Mouse (Mus musculus) ES-Bruce4 (cell line): ENCODE results near the gene 4930558K02Rik. TPM values are rescaled to one million over a fixed set of nuclear protein-coding genes. Genes with fewer than 3 reads are reported as not detected.

Experiments used
- H3K27ac ChIP-seq: 2 replicates; pipeline ENCODE4 v1.5.1; 2012; ENCODE audit warnings: low read length, inconsistent platforms; ENCODE audit not compliant: insufficient read depth
- H3K27me3 ChIP-seq: 2 replicates; pipeline ENCODE4 v1.6.1; 2012; ENCODE audit warnings: mild to moderate bottlenecking, low read length, inconsistent platforms; ENCODE audit not compliant: control insufficient read depth, poor library complexity, insufficient read depth, severe bottlenecking
- H3K36me3 ChIP-seq: 2 replicates; pipeline ENCODE4 v1.6.1; 2012; ENCODE audit warnings: inconsistent platforms, mild to moderate bottlenecking, low read length, moderate library complexity; ENCODE audit not compliant: control insufficient read depth, poor library complexity, insufficient read depth, severe bottlenecking
- H3K4me1 ChIP-seq: one replicate; pipeline ENCODE4 v1.8.1; 2011; ENCODE audit warnings: low read length; ENCODE audit not compliant: control insufficient read depth, insufficient read depth
- H3K4me3 ChIP-seq: 2 replicates; pipeline ENCODE4 v1.5.1; 2011; ENCODE audit warnings: low read depth, mild to moderate bottlenecking, low read length
- H3K9ac ChIP-seq: 2 replicates; pipeline ENCODE4 v1.6.1; 2012; ENCODE audit warnings: low read depth, mild to moderate bottlenecking, inconsistent platforms; ENCODE audit not compliant: poor library complexity, severe bottlenecking
- H3K9me3 ChIP-seq: replicated peaks from 2 replicates; pipeline ENCODE4 v1.6.1; 2012; ENCODE audit warnings: mild to moderate bottlenecking, low read length, inconsistent platforms; ENCODE audit not compliant: control insufficient read depth, poor library complexity, insufficient read depth, severe bottlenecking
- CTCF ChIP-seq: IDR thresholded peaks from one replicate; pipeline ENCODE4 v1.8.1; 2011; ENCODE audit warnings: low read depth, low read length
- EP300 ChIP-seq: IDR thresholded peaks from 2 replicates; pipeline ENCODE4 v1.6.1; 2011; ENCODE audit warnings: low read depth, low read length; ENCODE audit not compliant: insufficient read depth
- POLR2A ChIP-seq: IDR thresholded peaks from one replicate; pipeline ENCODE4 v1.8.1; 2011; ENCODE audit warnings: low read length; ENCODE audit not compliant: insufficient read depth
- polyA plus RNA-seq: library from polyadenylated mRNA; stranded (reverse); fragments of >200 nt; gene quantifications from 2 replicates; pipeline ENCODE4 v1.2.4, GENCODE M21; 2011; ENCODE audit warnings: low read depth; ENCODE audit not compliant: missing spikeins, insufficient read depth, insufficient read length

The 4930558K02Rik gene
- not detected in 2 replicates for polyA plus RNA-seq

DNA sequence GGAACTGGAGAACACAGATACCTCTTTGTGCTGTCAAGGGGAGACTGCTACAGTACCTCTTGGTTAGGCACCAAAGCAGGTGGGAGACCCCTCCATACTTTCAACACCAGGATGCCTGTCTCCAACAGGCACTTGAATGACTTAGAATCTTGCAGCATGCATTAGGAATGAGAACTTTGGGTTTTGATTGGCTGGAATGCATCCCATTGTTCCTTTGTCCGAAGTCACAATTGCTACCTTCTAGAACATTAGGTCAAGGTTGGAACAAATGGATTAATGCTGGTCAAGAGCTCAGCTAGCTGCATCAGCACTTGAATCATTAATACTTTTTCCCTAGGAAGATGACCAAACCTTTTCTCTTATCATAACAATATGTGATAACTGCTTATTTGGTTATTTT, at the start of gene 4930558K02Rik:
Gene 4930558K02Rik, minus strand, starts transcription at position 101 of the 400 bp plus-strand sequence.
- Histone ChIP-seq H3K36me3 (no peaks in the 10 kb centered on the region), H3K27me3 (no peaks in the 10 kb centered on the region), H3K9me3 (no peaks in the 10 kb centered on the region), H3K9ac (no peak within 1 kb of the TSS), H3K4me3 (no peak within 1 kb of the TSS), H3K27ac (no peak within 1 kb of the TSS), H3K4me1 (no peaks in the 10 kb centered on the region)
- no peak for TF ChIP-seq EP300
- no peak for TF ChIP-seq POLR2A
- TF ChIP-seq CTCF: no peak

DNA sequence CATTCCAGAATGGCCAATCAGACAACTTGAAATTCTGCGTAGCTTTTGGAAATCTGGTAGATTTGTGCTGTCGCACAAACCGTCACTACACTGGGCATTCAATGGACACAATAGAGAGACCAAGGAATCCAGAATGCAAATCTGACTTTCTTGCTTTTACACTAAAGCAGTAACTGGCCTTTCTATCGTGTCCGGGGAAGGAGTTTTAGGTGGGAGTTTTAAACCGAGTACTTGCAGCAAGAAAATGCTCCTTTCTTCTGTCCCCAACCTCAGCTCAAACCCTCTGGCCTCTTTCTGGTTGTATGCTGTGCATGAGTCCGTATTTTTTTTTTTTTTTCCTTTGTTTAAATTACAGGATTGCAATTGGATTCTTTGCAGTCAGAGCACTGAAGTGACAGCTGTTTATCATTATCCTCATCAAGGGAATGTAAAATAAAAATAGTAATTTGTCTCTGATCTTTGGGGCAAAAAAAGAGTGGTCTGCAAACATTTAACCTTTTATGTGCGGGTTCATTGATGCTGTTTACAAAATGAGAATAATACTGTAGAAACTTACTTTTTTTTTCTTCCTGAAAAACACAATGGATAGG, 44.3 kb upstream of the 4930558K02Rik start:
- H3K9ac ChIP-seq: no peak overlapping the region
- no peaks in the 10 kb centered on the region for H3K27me3 ChIP-seq
- H3K9me3 ChIP-seq: no peaks in the 10 kb centered on the region
- peaks cover 2% of the 10 kb centered on the region for H3K4me1 ChIP-seq
- TF ChIP-seq CTCF (no peak), POLR2A (no peak), EP300 (no peak)
- no peak overlapping the region for H3K27ac ChIP-seq
- H3K36me3 ChIP-seq: no peaks in the 10 kb centered on the region
- H3K4me3 ChIP-seq: no peak overlapping the region

DNA sequence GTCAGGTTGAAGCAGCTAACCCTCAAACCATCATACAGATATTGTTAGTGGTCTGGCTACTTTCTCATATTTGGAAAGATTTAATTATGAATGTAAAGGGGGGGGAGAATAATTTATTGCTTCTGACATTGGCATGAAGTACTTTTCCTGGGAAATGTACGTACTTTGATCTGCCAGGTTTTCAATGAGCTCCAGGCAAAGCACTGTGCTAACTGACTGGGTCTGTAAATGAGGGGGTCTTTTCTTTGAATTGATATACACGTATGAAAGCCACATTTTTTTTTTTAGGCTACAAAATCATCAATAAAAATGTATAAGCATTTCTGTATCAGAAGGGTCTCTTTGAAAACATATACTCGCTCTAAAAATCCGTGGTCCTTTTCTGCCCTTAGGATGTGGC, 41.3 kb upstream of the 4930558K02Rik start:
- Histone ChIP-seq H3K27me3 (no peaks in the 10 kb centered on the region), H3K4me3 (no peak overlapping the region), H3K36me3 (no peaks in the 10 kb centered on the region), H3K9me3 (no peaks in the 10 kb centered on the region), H3K4me1 (no peaks in the 10 kb centered on the region), H3K27ac (no peak overlapping the region), H3K9ac (no peak overlapping the region)
- TF ChIP-seq POLR2A: no peak
- no peak for TF ChIP-seq CTCF
- TF ChIP-seq EP300: no peak

DNA sequence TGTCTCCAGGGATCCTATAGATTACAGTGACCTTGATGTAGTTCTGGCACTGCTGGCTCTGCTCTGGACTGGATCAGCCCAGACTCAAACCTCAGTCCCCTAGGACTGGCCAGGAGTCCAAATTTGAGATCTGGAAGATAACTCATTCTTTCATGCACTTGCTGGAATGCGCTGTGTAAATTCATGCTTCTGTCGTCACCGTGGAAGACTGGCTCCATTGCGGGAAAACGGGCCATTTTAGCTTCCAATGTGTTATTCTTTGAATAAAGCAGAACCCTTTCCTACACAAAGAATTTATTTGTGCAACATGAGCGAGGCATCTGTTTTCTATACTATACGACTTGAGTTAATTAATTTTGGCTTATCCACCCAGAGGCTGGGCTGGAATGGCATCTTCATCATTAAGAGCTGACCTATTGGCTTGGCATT, 40.9 kb upstream of the 4930558K02Rik start:
- Histone ChIP-seq H3K4me1 (no peaks in the 10 kb centered on the region), H3K27ac (no peak overlapping the region), H3K36me3 (no peaks in the 10 kb centered on the region), H3K9ac (no peak overlapping the region), H3K27me3 (no peaks in the 10 kb centered on the region), H3K4me3 (no peak overlapping the region), H3K9me3 (no peaks in the 10 kb centered on the region)
- no peak for TF ChIP-seq CTCF
- no peak for TF ChIP-seq POLR2A
- TF ChIP-seq EP300: no peak

DNA sequence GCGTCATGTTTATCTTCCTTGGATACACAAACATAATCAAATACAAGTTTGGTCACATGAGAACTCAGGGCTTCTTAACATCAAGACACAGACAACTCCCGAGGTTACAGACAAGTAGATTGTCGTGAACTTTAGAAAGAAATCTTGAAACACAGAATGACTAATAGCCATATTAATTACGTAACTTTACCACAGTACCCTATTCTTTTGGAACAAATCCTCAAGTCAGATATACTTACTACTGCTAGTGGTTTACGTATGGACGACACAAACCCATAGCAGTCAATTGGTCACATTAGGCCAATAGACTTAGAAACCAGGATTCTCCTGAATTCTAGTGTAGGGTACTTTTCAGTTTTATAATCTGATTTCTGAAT, 39.2 kb upstream of the 4930558K02Rik start:
- Histone ChIP-seq H3K9ac (no peak overlapping the region), H3K27ac (no peak overlapping the region), H3K27me3 (no peaks in the 10 kb centered on the region), H3K36me3 (no peaks in the 10 kb centered on the region), H3K9me3 (no peaks in the 10 kb centered on the region), H3K4me1 (no peaks in the 10 kb centered on the region), H3K4me3 (no peak overlapping the region)
- TF ChIP-seq EP300 (no peak), CTCF (no peak), POLR2A (no peak)

DNA sequence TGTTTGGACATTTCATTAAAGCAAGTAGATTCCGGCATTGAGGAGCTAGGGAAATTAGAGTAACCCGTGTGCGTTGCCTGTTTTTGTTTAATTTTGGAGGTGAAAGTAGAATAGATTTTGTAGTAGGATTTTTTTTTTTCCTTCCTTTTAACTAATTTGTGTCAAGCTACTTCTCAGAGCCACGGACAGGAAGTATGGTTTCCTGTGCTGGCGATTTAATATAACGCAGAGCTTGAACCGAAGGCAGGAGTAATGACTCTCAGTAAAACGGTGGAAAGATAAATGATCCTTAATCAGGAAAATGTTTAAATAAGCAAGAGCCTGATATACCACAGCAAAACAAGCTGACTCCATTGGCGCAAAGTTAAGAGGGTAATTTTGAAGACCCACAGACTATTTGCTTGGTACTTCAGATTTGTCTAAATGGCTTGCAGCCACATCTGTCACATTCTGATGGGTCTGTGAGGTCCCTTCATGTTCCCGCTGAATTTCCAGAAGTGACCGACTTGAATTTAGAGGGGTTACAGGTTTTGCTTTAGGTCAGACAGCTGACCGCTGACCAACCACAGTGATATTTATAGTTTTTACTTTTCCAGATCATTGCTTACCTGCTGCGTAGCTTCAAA, 38.7 kb upstream of the 4930558K02Rik start:
- H3K36me3 ChIP-seq: no peaks in the 10 kb centered on the region
- H3K27me3 ChIP-seq: no peaks in the 10 kb centered on the region
- no peaks in the 10 kb centered on the region for H3K4me1 ChIP-seq
- no peak for TF ChIP-seq EP300
- H3K4me3 ChIP-seq: no peak overlapping the region
- no peak overlapping the region for H3K27ac ChIP-seq
- no peak overlapping the region for H3K9ac ChIP-seq
- no peaks in the 10 kb centered on the region for H3K9me3 ChIP-seq
